Mouse (Mus musculus) heart, postnatal 0 days (tissue): Measurements from ENCODE around the gene Olfr364-ps1.

Experiments used
- CTCF ChIP-seq: IDR thresholded peaks from 2 replicates; pipeline ENCODE4 v1.5.1; 2016; ENCODE audit warnings: antibody characterized with exemption, control low read depth, low read depth
- EP300 ChIP-seq: IDR thresholded peaks from 2 replicates; pipeline ENCODE4 v1.6.1; 2016; ENCODE audit warnings: antibody characterized with exemption, low read depth

- TF ChIP-seq CTCF (no peak), EP300 (no peak)
Observed at GRCm38 (mm10) chr2:37139022-37139421, at the start of gene Olfr364-ps1.
